Mouse (Mus musculus) olfactory bulb, adult 2 months (tissue): Measurements from ENCODE around the gene Polr3b.

Experiments
- CTCF ChIP-seq: fragments of 200-500 bp; IDR thresholded peaks from 2 replicates; pipeline ENCODE4 v1.5.1; 2012; ENCODE audit warnings: low read depth, mild to moderate bottlenecking, low read length, moderate library complexity; ENCODE audit not compliant: insufficient read depth
- POLR2A ChIP-seq: fragments of 200-500 bp; IDR thresholded peaks from 2 replicates; pipeline ENCODE4 v1.6.1; 2012; ENCODE audit warnings: mild to moderate bottlenecking, low read depth, low read length, moderate library complexity; ENCODE audit not compliant: insufficient read depth

GRCm38 (mm10) chr10:84581191-84581590 lies 40.9 kb upstream of the Polr3b start:
- TF ChIP-seq POLR2A, result no peak
- TF ChIP-seq CTCF, result no peak
